Mouse (Mus musculus) cerebellum, adult 11 months (tissue): Measurements from ENCODE around the gene Cd86.

Experiments used
- DNase-seq: peaks from one replicate; pipeline ENCODE4 v3.0.0; 2022

Cd86 gene

DNA sequence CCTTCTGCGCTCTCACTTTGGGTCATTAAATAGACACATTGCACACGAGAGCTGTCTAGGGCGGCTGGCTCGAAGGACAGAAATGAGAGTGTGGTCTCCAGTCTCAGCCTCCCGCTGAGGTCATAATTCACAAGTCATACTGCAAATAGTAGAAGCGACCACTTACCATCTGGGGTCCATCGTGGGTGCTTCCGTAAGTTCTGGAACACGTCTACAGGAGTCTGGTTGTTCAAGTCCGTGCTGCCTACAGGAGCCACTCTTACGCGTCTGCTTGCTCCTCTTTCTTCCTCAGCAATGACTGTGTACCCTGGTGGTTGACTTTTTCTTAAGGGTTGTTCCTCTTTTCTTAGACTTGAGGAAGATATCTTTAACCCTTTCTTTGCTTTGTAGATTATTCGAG is at the start of gene Cd86:
Cd86 (minus strand) TSS at position 300 of the 400 bp plus-strand sequence.
- no peak for DNase-seq

- DNase-seq, result no peak
Measured at GRCm38 (mm10) chr16:36711760-36712159, 45.9 kb upstream of the Cd86 start.

DNA sequence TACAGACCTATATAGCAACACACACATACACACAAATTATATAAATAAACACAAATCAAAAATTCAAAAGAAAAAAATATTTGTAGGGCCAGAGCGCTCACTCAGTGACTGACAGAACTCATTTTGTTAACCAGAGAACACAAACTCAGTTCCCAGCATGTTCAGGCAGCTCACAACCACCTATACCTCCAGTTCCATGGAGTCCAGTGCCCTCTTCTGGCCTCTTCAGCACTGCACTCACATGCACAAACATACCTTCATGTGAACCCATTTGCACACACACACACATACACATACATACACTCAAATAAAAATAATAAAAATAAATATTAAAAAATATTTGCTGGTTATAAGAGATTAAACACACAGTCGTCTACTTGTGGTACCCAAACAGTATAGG is 44.9 kb upstream of the Cd86 start:
- no peak for DNase-seq

GRCm38 (mm10) chr16:36709405-36709804 is 43.5 kb upstream of the Cd86 start:
- DNase-seq, result no peak

GRCm38 (mm10) chr16:36708751-36709150 is 42.9 kb upstream of the Cd86 start:
- DNase-seq, result no peak

DNA sequence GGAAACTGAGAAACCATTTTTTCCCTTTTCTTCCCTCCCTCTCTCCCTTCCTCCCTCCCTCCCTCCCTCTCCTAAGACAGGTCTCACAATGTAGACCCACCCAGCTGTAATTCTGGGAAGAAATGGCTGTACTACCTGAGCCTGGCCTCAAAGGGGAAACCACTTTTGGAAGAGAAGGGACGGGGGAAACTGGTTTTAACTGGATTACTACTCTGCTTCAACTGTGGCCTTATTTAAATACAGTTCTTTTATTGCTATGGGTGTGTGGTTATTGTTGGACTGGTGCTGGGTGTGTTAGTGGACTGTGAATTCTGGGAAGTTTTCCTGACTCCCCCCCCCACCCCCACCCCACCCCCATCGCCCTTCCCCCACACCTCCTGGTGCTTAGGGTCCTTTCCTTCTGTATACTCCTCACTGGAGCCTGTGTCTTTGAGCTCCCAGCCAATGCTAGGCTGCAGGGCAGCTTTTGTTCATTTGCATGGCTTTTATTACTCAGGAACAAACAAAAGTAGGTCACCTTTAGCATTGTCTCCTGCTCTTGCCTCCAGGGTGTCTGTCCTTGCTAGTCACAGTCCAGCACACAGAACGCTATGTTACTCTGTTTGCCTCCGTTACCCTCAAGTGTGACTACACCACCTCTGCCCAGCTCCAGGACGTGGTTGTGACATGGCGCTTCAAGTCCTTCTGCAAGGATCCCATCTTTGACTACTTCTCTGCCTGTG is 42.0 kb upstream of the Cd86 start:
- DNase-seq, result no peak

DNA sequence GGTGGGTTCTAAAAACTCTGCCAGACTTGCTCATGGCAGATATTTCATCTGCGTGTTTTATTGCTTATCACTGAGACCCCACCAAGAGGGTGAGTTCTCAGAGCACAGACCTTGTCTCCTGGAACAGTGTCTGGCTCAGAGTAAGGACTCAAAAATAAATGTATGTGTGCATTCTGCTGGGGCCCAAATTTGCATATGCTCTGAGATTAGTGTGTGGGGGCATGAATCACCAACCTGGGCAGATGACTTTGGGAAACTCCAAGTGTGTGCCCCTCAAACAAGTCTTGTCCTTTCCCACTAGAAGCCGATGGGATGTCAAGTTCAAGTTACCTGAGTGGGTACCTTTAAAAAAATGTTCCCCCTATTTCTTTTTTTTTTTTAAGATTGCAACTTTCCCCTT is 34.6 kb upstream of the Cd86 start:
- DNase-seq, result no peak

DNA sequence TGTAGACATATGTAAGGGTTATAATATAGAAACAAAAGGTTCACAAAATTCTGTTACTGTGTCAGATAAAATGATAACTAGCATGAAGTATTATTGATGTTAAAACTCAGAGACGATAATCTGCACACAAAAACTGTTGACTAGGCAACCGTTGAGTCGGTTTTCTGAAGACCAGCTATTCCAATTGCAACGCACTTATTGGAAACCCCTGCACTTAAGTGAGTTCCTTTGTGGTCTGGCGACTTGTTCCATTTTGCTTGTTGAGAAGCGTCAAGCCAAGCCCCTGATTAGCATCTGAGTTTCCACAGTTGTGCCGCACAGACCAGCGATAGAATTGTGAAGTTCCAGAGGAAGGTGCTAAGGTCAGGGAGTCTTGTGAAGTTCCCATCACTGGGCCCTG is 31.4 kb upstream of the Cd86 start:
- no peak for DNase-seq

GRCm38 (mm10) chr16:36694798-36695290 is 29.0 kb upstream of the Cd86 start:
- DNase-seq, result no peak

GRCm38 (mm10) chr16:36693818-36694413 is 28.0 kb upstream of the Cd86 start, which contains the start of gene Ildr1:
Gene Ildr1 (plus strand): TSS chr16:36693978.
- no peak for DNase-seq

GRCm38 (mm10) chr16:36691484-36691883 is 25.6 kb upstream of the Cd86 start:
- no peak for DNase-seq

- DNase-seq, result no peak
Measured at GRCm38 (mm10) chr16:36688076-36688475, 22.2 kb upstream of the Cd86 start.

DNA sequence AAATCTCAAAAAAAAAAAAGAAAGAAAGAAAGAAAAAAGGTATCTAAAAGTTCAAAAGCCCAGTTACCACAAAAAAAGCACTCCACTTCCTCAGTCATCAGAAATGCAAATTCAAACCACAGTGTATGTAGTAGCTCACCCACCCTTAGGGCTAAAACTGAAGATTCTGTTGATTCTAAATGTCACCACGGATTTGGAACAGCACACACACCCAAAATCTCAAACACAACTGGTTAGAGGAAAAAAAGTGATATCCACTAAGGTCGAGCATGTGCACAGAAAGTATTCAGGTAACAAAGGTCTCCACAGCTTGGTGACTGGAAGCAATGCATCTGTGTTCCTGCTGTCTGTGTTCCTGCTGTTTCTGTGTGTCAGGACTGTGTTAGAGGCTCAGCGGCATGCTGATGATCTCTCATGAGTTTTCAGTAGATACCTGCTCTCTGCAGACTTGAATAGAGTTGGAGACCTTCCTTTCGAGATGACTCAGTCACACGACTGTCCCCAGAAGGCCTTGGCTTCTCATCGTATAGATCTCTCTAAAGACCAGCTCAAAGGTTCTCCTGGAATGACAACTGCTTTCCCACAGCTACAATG is 18.5 kb upstream of the Cd86 start:
- DNase-seq, result no peak

- DNase-seq, result no peak
Measured at GRCm38 (mm10) chr16:36681829-36682228, 15.9 kb upstream of the Cd86 start.

DNA sequence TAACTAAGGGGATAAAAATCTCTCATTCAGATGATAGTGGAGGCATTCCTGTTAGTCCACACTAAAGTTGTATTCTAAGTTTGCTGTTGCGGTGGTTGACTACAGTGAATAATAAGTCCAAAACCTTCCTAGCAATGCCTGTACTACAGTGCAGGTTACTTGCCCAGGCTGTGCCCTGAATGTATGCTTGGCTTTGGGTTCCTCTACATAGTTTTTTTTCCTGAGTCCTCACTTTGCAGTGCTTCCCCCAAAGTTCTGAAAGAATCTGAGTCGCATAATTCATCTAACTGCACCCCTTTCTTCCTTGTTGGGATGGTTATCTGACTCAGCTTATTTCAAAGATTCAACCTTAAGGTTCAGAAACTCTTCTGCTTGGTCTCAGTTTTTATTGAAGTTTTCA is 10.0 kb upstream of the Cd86 start:
- no peak for DNase-seq

DNA sequence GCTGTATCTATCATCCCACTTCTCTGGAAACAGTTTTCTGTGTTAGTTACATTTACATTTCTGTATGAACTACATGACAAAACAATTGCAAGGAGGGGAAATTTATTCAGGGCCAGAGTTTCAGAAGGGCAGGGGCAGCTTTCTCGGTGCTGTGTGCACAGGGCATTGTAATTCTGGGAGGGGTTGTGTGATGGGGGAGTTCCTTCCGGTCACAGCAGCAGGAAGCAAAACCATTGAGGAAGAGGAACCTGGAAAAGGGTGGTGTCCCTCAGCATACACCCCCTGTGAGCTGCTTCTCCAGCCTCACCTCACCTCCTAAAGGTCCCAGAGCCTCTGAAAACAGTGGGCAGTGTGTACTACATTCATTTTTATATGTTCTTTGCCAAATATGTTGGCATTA is 9.4 kb upstream of the Cd86 start:
- DNase-seq, result no peak

GRCm38 (mm10) chr16:36674457-36675204 is 8.8 kb upstream of the Cd86 start:
- DNase-seq, result no peak

GRCm38 (mm10) chr16:36673196-36673595 is 7.3 kb upstream of the Cd86 start:
- no peak for DNase-seq

DNA sequence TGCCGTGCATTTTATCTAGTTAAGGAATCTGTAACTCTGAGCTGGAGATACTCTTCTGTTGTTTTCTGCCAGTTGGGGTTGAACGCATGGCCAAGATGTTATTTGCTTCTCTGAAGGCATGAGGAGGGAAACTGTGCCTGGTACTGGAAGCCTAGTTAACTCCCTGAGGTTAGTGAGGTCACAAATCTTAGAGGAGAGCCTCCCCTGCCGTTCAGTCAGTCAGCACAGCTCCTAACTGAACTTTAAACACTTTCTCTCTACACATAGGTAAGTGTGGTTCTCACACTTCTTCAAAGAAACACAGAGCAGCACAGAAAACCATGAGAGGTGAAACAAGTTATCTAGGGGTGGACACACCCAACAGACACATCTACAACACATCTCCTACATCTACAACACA is 4.7 kb upstream of the Cd86 start:
- no peak for DNase-seq

DNA sequence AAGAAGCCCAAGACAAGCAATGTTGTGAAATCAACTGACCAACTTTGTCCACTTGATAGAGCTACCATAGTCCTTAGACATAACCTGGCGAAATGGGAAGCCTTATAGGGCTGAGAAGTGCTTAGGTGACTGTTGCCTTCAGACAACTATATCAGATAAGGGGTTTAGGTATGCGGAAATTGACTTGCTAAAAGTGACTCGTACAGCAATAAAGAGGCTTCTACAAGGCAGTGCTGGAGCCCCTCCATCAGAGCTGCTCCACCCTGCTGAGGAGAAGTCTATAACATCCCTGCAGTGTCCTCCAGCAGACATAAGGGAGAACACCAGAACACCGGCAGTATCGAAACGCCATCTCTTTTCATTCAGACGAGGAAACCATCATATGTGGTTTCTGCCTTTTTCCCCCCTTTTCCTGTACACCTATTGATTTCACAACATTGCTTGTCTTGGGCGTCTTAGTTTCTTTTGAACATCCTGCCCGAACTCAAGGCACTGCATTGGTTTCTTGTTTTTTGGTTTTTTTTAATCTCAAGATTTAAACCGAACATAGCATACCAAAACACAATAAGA is 652 bp upstream of the Cd86 start:
- DNase-seq, result no peak

DNA sequence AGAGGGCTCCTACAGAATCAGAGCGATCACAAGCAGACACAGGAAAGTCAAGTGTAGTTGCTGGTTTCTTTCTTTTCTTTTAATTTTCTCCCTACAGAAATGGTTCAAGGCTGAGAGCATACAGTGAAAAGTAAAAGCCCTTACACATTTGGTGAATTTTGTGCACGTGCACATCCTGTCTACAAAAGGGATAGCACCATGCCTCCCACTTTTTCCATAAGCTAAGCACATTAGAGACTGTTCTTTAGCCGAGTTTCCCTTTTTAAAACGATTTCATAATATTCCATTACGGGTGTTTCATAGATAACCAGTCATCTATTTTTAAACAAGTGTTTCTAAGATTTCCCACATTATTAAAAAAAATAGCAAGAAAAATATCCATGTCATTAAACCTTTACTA is 2.4 kb downstream of the Cd86 start:
- DNase-seq, result no peak

GRCm38 (mm10) chr16:36661330-36661729 is 4.6 kb downstream of the Cd86 start:
- no peak for DNase-seq

DNA sequence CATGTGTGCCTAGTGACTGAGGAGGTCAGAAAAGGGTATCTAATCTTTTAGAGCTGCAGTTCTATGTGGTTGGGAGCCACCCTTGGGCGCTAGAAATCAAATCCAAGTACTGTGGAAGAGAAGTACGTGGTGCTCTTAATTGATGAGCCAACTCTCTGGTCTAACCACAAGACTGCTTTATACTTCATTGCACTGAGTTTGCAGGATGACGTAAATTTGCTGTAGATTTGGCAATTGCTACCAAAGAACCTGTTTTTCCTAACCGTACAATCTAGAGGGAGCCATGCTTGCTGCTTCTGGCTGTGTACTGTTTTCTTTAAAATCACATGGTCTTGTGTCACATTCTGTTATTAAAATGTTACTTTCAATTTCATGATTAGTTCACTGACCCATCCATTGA is 10.0 kb downstream of the Cd86 start:
- DNase-seq, result no peak
